Mouse (Mus musculus) thymus, postnatal 25 days (tissue): Measurements from ENCODE around the gene Fibp.
A peak's percentile ranks its signal among the peaks of the same experiment; 100 is the strongest.

Experiments
- DNase-seq: peaks from one replicate; pipeline ENCODE4 v3.0.0; 2022

Fibp gene

GRCm38 (mm10) chr19:5432992-5433852 lies 27.2 kb upstream of the Fibp start:
- peak; percentile 80 for DNase-seq

- no peak for DNase-seq
Measured at GRCm38 (mm10) chr19:5433951-5434350, 26.5 kb upstream of the Fibp start.

- DNase-seq = no peak
Measured at GRCm38 (mm10) chr19:5444371-5444908, 16.0 kb upstream of the Fibp start.

GRCm38 (mm10) chr19:5444954-5445353 lies 15.5 kb upstream of the Fibp start:
- DNase-seq = no peak

- no peak for DNase-seq
Measured at GRCm38 (mm10) chr19:5445747-5446146, 14.7 kb upstream of the Fibp start.

GRCm38 (mm10) chr19:5447515-5448353 lies 12.7 kb upstream of the Fibp start, which contains the start of gene Fosl1:
TSS of gene Fosl1 (plus strand) at chr19:5447547.
- peak; percentile 84 for DNase-seq

- no peak for DNase-seq
Measured at GRCm38 (mm10) chr19:5448354-5449150, 11.9 kb upstream of the Fibp start.

GRCm38 (mm10) chr19:5449673-5450072 lies 10.7 kb upstream of the Fibp start:
- DNase-seq = no peak

- no peak for DNase-seq
Measured at GRCm38 (mm10) chr19:5451766-5452165, 8.6 kb upstream of the Fibp start.

- no peak for DNase-seq
Measured at GRCm38 (mm10) chr19:5455037-5455436, 5.4 kb upstream of the Fibp start.

GRCm38 (mm10) chr19:5455568-5455967 lies 4.8 kb upstream of the Fibp start:
- no peak for DNase-seq

- DNase-seq = no peak
Measured at GRCm38 (mm10) chr19:5456241-5456921, 4.0 kb upstream of the Fibp start.

GRCm38 (mm10) chr19:5456922-5457745 lies 3.3 kb upstream of the Fibp start:
- peak; percentile 96 for DNase-seq

GRCm38 (mm10) chr19:5457746-5458442 lies 2.5 kb upstream of the Fibp start, which contains the start of gene Ccdc85b:
TSS of gene Ccdc85b (minus strand) at chr19:5457894.
- no peak for DNase-seq

- no peak for DNase-seq
Measured at GRCm38 (mm10) chr19:5459019-5459418, 1.4 kb upstream of the Fibp start.

GRCm38 (mm10) chr19:5459896-5460295 lies 519 bp upstream of the Fibp start:
- DNase-seq = no peak

GRCm38 (mm10) chr19:5461411-5461810 lies 996 bp downstream of the Fibp start:
- DNase-seq = no peak

- no peak for DNase-seq
Measured at GRCm38 (mm10) chr19:5463212-5463611, 2.8 kb downstream of the Fibp start.

GRCm38 (mm10) chr19:5463791-5464562 lies 3.6 kb downstream of the Fibp start:
- DNase-seq = peak; percentile 77

GRCm38 (mm10) chr19:5465037-5465436 lies 4.6 kb downstream of the Fibp start:
- DNase-seq = no peak
